In genomic region chr2:90414110-90414821, GRCm38 (mm10) we compare ENCODE assay signal across 32 mouse cellular contexts. TPM values are rescaled to one million over a fixed set of nuclear protein-coding genes. Genes with fewer than 3 reads are reported as not detected.
DNase-seq lines count a peak whose midpoint lies in the region; ATAC-seq lines count a peak whose summit lies in the region.
"Not testable (repeated sequence)": the region's sequence is repeated elsewhere in the genome, so short reads cannot be mapped to it uniquely, and the experiment has no call there.
"Had no signal": no experiment of that assay in that cellular context is flagged by ENCODE, and none has a peak within 500 bp of the region (broad histone marks: within the 10 kb centered on the region; RNA-seq: fewer than 3 reads in every experiment).

No protein-coding gene starts in this region.

- not testable (repeated sequence) for H3K9ac ChIP-seq in forebrain, embryonic 13.5 days; hindbrain, embryonic 15.5 days

- not testable (repeated sequence) for H3K9me3 ChIP-seq in forebrain, embryonic 13.5 days (replicated peaks); hindbrain, embryonic 15.5 days

- not testable (repeated sequence) for H3K27me3 ChIP-seq in forebrain, embryonic 13.5 days; hindbrain, embryonic 15.5 days

- H3K4me2 ChIP-seq in forebrain, embryonic 13.5 days; hindbrain, embryonic 15.5 days: not testable (repeated sequence)

- intact Hi-C loops in gastrocnemius, postnatal 14 days (cut with DNase I; ENCODE audit: low total_unique reads), result not testable (repeated sequence)

- not testable (repeated sequence) for H3K4me1 ChIP-seq in forebrain, embryonic 13.5 days; hindbrain, embryonic 15.5 days (replicated peaks)

- peak; percentile 8 for DNase-seq in adrenal gland, postnatal 10 days
- DNase-seq in gastrocnemius, postnatal 14 days, result peak; percentile 11
- DNase-seq in heart, adult 9 months (ENCODE audit: low spot score in 2 of 2), result peak; percentile 6
- peak; percentile 28 for DNase-seq in layer of hippocampus, adult 9-11 months
- peak; percentile 11 for DNase-seq in skeletal muscle tissue, adult 2 months (ENCODE audit: low read depth, low spot score)

- H3K36me3 ChIP-seq in forebrain, embryonic 13.5 days (ENCODE audit: poor library complexity, severe bottlenecking); hindbrain, embryonic 15.5 days: not testable (repeated sequence)

- peak; percentile 36; the same call in 1 of the 2 replicates for ATAC-seq in forebrain, embryonic 13.5 days
- 0 out of 2 replicates have a peak, but pooled peaks have one; percentile 42 for ATAC-seq in hindbrain, embryonic 15.5 days (ENCODE audit: low FRiP score, low read depth)

- H3K27ac ChIP-seq in forebrain, embryonic 13.5 days; hindbrain, embryonic 15.5 days (replicated peaks): not testable (repeated sequence)

- WGBS in forebrain, embryonic 13.5 days, result 64% methylated on average over 4 of the region's 4 CpGs
- WGBS in hindbrain, embryonic 15.5 days, result 71% methylated on average over 4 of the region's 4 CpGs

- not testable (repeated sequence) for H3K4me3 ChIP-seq in forebrain, embryonic 13.5 days; hindbrain, embryonic 15.5 days

RNA-seq across cellular contexts. Expression of gene Olfr1274-ps, which starts 15.8 kb away (rescaled TPM):
- total RNA-seq in adrenal gland, postnatal 10 days (2021), result not detected
- not detected in 2 replicates for polyA plus RNA-seq in forebrain, embryonic 13.5 days (2015; fragmentation: Nextera tagmentation; extraction: Ambion mirVana)
- total RNA-seq in gastrocnemius, postnatal 14 days (2021), result not detected
- not detected in 2 replicates for polyA plus RNA-seq in hindbrain, embryonic 15.5 days (2015; fragmentation: Nextera tagmentation; extraction: Ambion mirVana)
- total RNA-seq: adrenal gland, adult 18-20 months; adrenal gland, postnatal 4 days; gastrocnemius, postnatal 36 days; heart, postnatal 4 days; layer of hippocampus, postnatal 10 days; left cerebral cortex, adult 18-20 months; left cerebral cortex, postnatal 14 days; megakaryocyte progenitor cell, adult 5-6 weeks; MEL had no signal
- polyA plus RNA-seq: embryonic facial prominence, embryonic 11.5 days; heart, embryonic 10.5 days; heart, embryonic 15.5 days; intestine, embryonic 16.5 days; kidney, postnatal 0 days; limb, embryonic 11.5 days; liver, embryonic 11.5 days; liver, embryonic 16.5 days; lung, embryonic 15.5 days; midbrain, embryonic 10.5 days; midbrain, embryonic 15.5 days; myocyte; neural tube, embryonic 12.5 days; spleen, adult 2 months; stomach, postnatal 0 days; thymus, adult 2 months had no signal
